Mouse (Mus musculus): ENCODE results near the gene Mtss1l.

GRCm38 (mm10) chr8:110718209-110718968 is 2.9 kb upstream of the Mtss1l start:
- TF ChIP-seq EP300 (optimal IDR thresholded peaks at IDR 0.05) (no peak), CTCF (IDR thresholded peaks at IDR 0.05; ENCODE audit: low read depth) (no peak)

Measured in stomach, postnatal 0 days (tissue).